Mouse (Mus musculus) forebrain, embryonic 11.5 days (tissue): ENCODE results near the gene Zfp503. TPM values are rescaled to one million over a fixed set of nuclear protein-coding genes. Genes with fewer than 3 reads are reported as not detected.

Experiments
- ATAC-seq: fragments of 200-750 bp; cut with Nextera tagmentation; replicated peaks from 2 replicates; pipeline ENCODE4 v1.8.0; 2017; ENCODE audit warnings: moderate TSS enrichment; ENCODE audit not compliant: low FRiP score
- DNase-seq: peaks from one replicate; pipeline ENCODE4 v3.0.0-alpha.2; 2017; ENCODE audit warnings: low spot score
- H3K27ac ChIP-seq: fragments of 300-500 bp; sonication (generic); 2 replicates; pipeline ENCODE4 v1.5.1; 2014; ENCODE audit warnings: low read depth, low read length
- H3K27me3 ChIP-seq: fragments of 300-500 bp; sonication (generic); 2 replicates; pipeline ENCODE4 v1.6.1; 2014; ENCODE audit warnings: mild to moderate bottlenecking, low read length, mixed read lengths; ENCODE audit not compliant: control insufficient read depth, insufficient read depth
- H3K36me3 ChIP-seq: fragments of 300-500 bp; sonication (generic); 2 replicates; pipeline ENCODE4 v1.6.1; 2014; ENCODE audit warnings: mild to moderate bottlenecking, low read length, moderate library complexity, mixed read lengths; ENCODE audit not compliant: control insufficient read depth, insufficient read depth
- H3K4me1 ChIP-seq: fragments of 300-500 bp; sonication (generic); replicated peaks from 2 replicates; pipeline ENCODE4 v1.6.1; 2014; ENCODE audit warnings: low read length, mixed read lengths; ENCODE audit not compliant: control insufficient read depth, insufficient read depth
- H3K4me2 ChIP-seq: fragments of 300-500 bp; sonication (generic); 2 replicates; pipeline ENCODE4 v1.6.1; 2014; ENCODE audit warnings: low read depth, mild to moderate bottlenecking, low read length, moderate library complexity, mixed read lengths; ENCODE audit not compliant: severe bottlenecking
- H3K4me3 ChIP-seq: fragments of 300-500 bp; sonication (generic); 2 replicates; pipeline ENCODE4 v1.5.1; 2014; ENCODE audit warnings: low read depth, low read length
- H3K9ac ChIP-seq: fragments of 300-500 bp; sonication (generic); 2 replicates; pipeline ENCODE4 v1.6.1; 2014; ENCODE audit warnings: low read length
- H3K9me3 ChIP-seq: fragments of 300-500 bp; sonication (generic); 2 replicates; pipeline ENCODE4 v1.6.1; 2016; ENCODE audit warnings: low read length, mixed read lengths; ENCODE audit not compliant: control insufficient read depth
- WGBS: fragments of 180-500 bp; shearing (Covaris S2); extraction: QIAGEN DNeasy Blood & Tissue Kit; methylation state at CpG from one replicate; pipeline ENCODE4 v1.1.7; 2014; 5-methylcytosine and 5-hydroxymethylcytosine counted together
- polyA plus RNA-seq: library from polyadenylated mRNA; unstranded; fragments of >200 nt; fragmentation: Nextera tagmentation; extraction: Ambion mirVana; gene quantifications from 2 replicates; pipeline ENCODE4 v1.2.1, GENCODE M21; 2014

Zfp503 gene
- polyA plus RNA-seq, 1 experiment from 2014 or later = 6.6 TPM

GRCm38 (mm10) chr14:21995031-21995754, 5.8 kb upstream of the Zfp503 start:
- no peaks in the 10 kb centered on the region for H3K9me3 ChIP-seq
- peaks cover 7% of the 10 kb centered on the region; the same call in 1 of the 2 replicates for H3K4me1 ChIP-seq
- H3K36me3 ChIP-seq = no peaks in the 10 kb centered on the region
- peak overlapping the region; percentile 54 for H3K4me3 ChIP-seq
- H3K9ac ChIP-seq = peak overlapping the region; percentile 66
- H3K27me3 ChIP-seq = peaks cover 42% of the 10 kb centered on the region
- ATAC-seq (peak; percentile 64), DNase-seq (peak; percentile 85)
- H3K27ac ChIP-seq = no peak overlapping the region
- WGBS = under 1% methylated on average over 36 of the region's 36 CpGs
- H3K4me2 ChIP-seq = peak overlapping the region; percentile 95

- Histone ChIP-seq H3K36me3 (no peaks in the 10 kb centered on the region), H3K9me3 (no peaks in the 10 kb centered on the region), H3K9ac (peak overlapping the region; percentile 66), H3K27ac (no peak overlapping the region), H3K27me3 (peaks cover 48% of the 10 kb centered on the region), H3K4me2 (peak overlapping the region; percentile 95), H3K4me3 (peak overlapping the region; percentile 54), H3K4me1 (peaks cover 10% of the 10 kb centered on the region; the same call in 1 of the 2 replicates)
- DNase-seq = peak; percentile 62
- 1% methylated on average over 44 of the region's 44 CpGs for WGBS
- no peak for ATAC-seq
Measured at GRCm38 (mm10) chr14:21994061-21994990, 4.9 kb upstream of the Zfp503 start.

GRCm38 (mm10) chr14:21993251-21994060, 4.1 kb upstream of the Zfp503 start:
- H3K9ac ChIP-seq = no peak overlapping the region; the same call in 1 of the 2 replicates
- no peaks in the 10 kb centered on the region for H3K36me3 ChIP-seq
- WGBS = 9% methylated on average over 14 of the region's 14 CpGs
- ATAC-seq (no peak), DNase-seq (peak; percentile 53)
- peak overlapping the region; percentile 95 for H3K4me2 ChIP-seq
- H3K4me1 ChIP-seq = peaks cover 16% of the 10 kb centered on the region
- H3K27me3 ChIP-seq = peaks cover 56% of the 10 kb centered on the region
- peak overlapping the region; percentile 54 for H3K4me3 ChIP-seq
- H3K27ac ChIP-seq = no peak overlapping the region
- H3K9me3 ChIP-seq = no peaks in the 10 kb centered on the region

GRCm38 (mm10) chr14:21992321-21992885, 3.0 kb upstream of the Zfp503 start:
- 25% methylated on average over 4 of the region's 4 CpGs for WGBS
- DNase-seq (no peak), ATAC-seq (no peak)
- Histone ChIP-seq H3K9me3 (no peaks in the 10 kb centered on the region), H3K27ac (no peak overlapping the region), H3K4me3 (no peak overlapping the region), H3K27me3 (peaks cover 57% of the 10 kb centered on the region), H3K9ac (no peak overlapping the region), H3K4me1 (peaks cover 16% of the 10 kb centered on the region), H3K4me2 (no peak overlapping the region), H3K36me3 (no peaks in the 10 kb centered on the region)

GRCm38 (mm10) chr14:21991856-21992255, 2.5 kb upstream of the Zfp503 start:
- no peak for DNase-seq
- no peaks in the 10 kb centered on the region for H3K9me3 ChIP-seq
- ATAC-seq = no peak
- H3K4me3 ChIP-seq = 0 out of 2 replicates have a peak overlapping the region, but pooled peaks have one; percentile 76
- H3K4me2 ChIP-seq = peak overlapping the region; percentile 93; the same call in 1 of the 2 replicates
- peaks cover 57% of the 10 kb centered on the region for H3K27me3 ChIP-seq
- H3K27ac ChIP-seq = no peak overlapping the region
- H3K4me1 ChIP-seq = peaks cover 18% of the 10 kb centered on the region
- 7% methylated on average over 5 of the region's 5 CpGs for WGBS
- no peak overlapping the region for H3K9ac ChIP-seq
- H3K36me3 ChIP-seq = no peaks in the 10 kb centered on the region

GRCm38 (mm10) chr14:21991251-21991780, 1.9 kb upstream of the Zfp503 start:
- Histone ChIP-seq H3K4me3 (peak overlapping the region; percentile 76), H3K27ac (0 out of 2 replicates have a peak overlapping the region, but pooled peaks have one; percentile 66), H3K36me3 (no peaks in the 10 kb centered on the region), H3K9ac (no peak overlapping the region; the same call in 1 of the 2 replicates), H3K9me3 (no peaks in the 10 kb centered on the region), H3K4me2 (peak overlapping the region; percentile 93), H3K4me1 (peaks cover 23% of the 10 kb centered on the region), H3K27me3 (peaks cover 57% of the 10 kb centered on the region)
- DNase-seq (peak; percentile 86), ATAC-seq (0 out of 2 replicates have a peak, but pooled peaks have one; percentile 10)
- under 1% methylated on average over 26 of the region's 26 CpGs for WGBS

- peak overlapping the region; percentile 66 for H3K27ac ChIP-seq
- H3K36me3 ChIP-seq = no peaks in the 10 kb centered on the region
- DNase-seq = peak; percentile 79
- H3K4me1 ChIP-seq = peaks cover 25% of the 10 kb centered on the region
- peak overlapping the region; percentile 60 for H3K9ac ChIP-seq
- WGBS = under 1% methylated on average over 31 of the region's 31 CpGs
- peaks cover 57% of the 10 kb centered on the region for H3K27me3 ChIP-seq
- H3K4me2 ChIP-seq = peak overlapping the region; percentile 93
- peak overlapping the region; percentile 76 for H3K4me3 ChIP-seq
- no peak for ATAC-seq
- H3K9me3 ChIP-seq = no peaks in the 10 kb centered on the region
Measured at GRCm38 (mm10) chr14:21990321-21991021, 1.1 kb upstream of the Zfp503 start.
